Mouse (Mus musculus) monocyte, adult 5-6 weeks (primary cell): ENCODE data around the gene Gm21800. TPM values are rescaled to one million over a fixed set of nuclear protein-coding genes. Genes with fewer than 3 reads are reported as not detected.
"Not testable (repeated sequence)": the region's sequence is repeated elsewhere in the genome, so short reads cannot be mapped to it uniquely, and the experiment has no call there.

Source experiments
- ATAC-seq: fragments of 153-309, 156-312 bp; replicated peaks from 2 replicates; pipeline ENCODE4 v1.8.0; 2017; ENCODE audit warnings: mild to moderate bottlenecking; ENCODE audit not compliant: low TSS enrichment, insufficient number of reproducible peaks, severe bottlenecking, poor library complexity, low FRiP score
- total RNA-seq: library from RNA; stranded (forward); fragments of 200-1000, 200-491, 200-594 nt; gene quantifications from 3 replicates; pipeline ENCODE4 v1.2.3, GENCODE M21; 2017

Gm21800 gene
- total RNA-seq = not detected in 3 replicates

GRCm38 (mm10) chrY:41406198-41406597 is at the start of gene Gm21800:
Gene Gm21800 (plus strand): TSS chrY:41406498.
- ATAC-seq = not testable (repeated sequence)
